Mouse (Mus musculus) lung, adult 18-20 months (tissue): Measurements from ENCODE around the gene Oxsr1.
"Not testable (repeated sequence)": the region's sequence is repeated elsewhere in the genome, so short reads cannot be mapped to it uniquely, and the experiment has no call there.

Experiments used
- DNase-seq, 2 experiments: peaks; one replicate each; pipeline ENCODE4 v3.0.0; 2022; ENCODE audit warnings: mixed read lengths in 2 of 2

Gene Oxsr1

DNA sequence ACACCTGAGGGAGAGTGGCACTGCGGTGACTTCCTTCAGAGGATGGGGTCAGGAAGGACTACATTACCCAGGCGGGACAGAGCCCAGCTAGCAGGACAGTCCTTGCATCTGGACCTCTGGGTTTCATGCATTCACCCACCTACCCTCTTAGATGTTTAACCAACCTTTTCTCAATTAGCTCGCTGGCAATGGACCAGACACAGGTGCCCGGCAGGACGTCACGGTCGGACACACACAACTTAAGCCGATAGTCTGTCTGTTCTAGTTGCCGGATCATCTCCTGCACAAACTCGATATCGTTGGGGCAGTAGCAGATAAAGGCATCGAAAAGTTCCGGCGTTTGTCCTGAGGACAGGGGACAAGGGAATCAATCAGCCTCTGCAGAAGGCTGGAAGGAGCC is 15.6 kb upstream of the Oxsr1 start:
- no peak for DNase-seq

DNA sequence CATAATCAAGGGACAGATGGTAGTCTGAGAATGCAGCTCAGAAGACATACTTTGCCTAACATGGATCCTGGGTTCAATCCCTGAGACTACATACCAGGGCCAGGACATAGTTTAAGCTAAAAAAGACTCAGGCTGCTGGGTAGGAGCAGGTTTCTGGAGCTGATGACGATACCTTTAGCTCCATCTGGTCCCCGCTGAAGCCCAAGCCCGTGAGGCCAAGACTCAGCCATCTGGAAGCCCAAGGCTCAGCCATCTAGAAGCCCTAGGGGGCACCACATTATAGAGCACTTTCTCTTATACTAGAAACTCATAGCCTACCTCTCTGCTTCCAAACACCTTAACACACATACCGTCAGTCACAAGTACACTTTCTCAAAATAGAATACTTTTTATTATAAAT is 13.3 kb upstream of the Oxsr1 start:
- no peak for DNase-seq

DNA sequence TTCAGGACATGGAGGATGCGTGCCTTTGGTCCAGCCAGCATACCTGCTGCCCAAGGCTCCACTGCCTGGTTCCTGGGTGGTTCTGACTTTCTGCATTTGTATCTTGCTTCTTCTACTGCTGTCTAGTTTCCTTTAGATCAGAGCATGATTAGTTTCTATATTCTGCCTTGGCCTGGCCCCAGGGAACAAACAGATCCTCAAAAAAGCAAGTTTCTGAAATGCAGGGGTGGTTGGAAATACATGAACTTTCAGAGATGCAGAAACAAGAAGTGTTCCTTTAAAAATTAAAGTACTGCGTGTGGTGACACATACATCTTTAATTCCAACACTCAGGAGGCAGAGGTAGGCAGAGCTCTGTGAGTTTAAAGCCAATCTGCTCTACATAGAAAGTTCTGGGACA is 12.6 kb upstream of the Oxsr1 start:
- no peak for DNase-seq

DNA sequence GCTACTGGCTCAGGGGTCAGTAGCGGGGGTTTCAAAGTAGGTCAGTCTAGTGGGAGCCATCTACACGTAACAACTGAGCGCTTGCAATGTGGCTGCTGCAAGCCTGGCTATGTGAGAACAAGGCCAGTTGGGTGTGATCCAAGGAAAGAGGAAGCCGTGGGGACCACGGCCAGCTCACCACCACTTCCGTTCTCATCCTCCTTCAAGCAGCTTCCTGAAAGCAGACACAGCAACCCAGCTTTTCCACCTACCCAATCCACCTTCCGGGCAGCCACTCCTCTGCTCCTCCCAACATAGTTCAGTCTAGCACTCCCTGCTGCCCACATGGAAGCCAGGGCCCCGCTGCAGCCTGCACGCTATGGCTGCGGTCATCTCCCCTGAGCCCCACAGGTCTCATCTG is 12.1 kb upstream of the Oxsr1 start:
- DNase-seq: peak; percentile 76 to 80

DNA sequence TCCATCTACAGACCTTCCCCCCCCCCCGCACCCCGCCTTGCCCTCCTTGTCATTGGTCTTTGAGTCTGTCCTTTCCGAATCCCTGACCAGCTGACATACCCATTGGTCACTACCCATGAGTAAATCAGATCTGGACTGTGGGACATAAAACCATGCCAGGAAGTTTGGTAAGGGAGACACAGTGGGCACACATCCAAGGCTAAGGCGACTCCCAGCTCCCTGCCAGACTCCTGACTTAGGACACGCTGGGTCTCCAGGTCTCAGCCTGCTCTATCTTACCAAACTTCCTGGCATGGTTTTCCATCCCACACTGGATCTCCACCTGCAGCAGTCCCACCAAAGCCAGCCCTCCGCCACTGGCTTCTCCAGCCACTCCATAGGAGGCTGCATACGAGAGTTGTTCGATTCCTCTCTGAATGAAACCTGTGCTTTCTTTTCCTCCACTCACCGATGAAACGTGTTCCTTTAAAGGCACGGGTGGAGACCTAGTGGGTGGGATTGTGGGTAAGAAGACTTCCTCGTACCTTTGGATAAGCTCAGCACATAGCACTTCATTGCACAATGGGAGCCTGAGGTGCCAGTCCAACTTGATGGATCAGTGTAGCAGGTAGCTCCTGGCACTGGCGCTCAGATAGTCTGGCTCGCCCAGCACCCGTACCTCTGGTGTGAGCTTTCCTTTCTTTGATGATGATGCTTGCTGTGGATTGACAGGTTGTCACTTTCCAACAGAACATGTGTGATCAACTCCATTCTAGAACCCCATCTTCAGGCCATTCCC is 8.1 kb upstream of the Oxsr1 start:
- peak; percentile 72 to 78 for DNase-seq

DNA sequence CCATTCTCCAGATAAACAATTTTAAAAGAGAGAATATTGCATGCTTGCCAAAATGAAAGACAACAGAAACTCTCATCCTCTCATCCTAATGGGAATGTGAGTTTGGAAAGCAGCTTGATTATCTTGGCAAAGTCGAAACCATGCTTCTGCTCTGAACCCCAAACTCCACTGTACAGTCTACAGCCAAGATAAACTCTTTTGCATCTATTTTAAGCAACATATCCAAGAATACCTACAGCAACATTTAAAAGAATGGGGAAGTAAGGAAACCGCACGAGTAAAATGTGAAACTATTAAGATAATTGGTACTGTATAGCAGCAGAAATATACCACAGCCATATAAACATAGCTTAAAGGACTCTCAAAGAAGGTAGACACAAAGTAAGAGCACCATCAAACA is 6.3 kb upstream of the Oxsr1 start:
- no peak for DNase-seq

DNA sequence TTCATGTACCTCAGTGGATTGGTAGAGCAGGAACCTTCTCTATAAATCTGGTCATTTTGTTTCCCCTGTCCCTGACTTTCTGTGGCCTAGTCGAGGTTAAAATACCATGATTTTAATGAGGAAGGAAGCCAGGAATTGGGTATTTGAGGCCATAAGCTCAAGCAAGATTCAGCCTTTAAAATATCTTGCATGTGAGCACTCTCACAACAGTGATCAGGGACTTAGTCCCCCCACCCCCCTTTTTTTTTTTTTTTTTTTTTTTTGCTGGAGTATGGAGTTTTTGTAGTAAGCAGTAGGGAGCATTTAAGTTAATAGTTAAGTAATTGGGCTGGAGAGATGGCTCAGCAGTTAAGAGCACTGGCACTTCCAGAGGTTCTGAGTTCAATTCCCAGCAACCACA is 1.9 kb upstream of the Oxsr1 start:
- no peak for DNase-seq

DNA sequence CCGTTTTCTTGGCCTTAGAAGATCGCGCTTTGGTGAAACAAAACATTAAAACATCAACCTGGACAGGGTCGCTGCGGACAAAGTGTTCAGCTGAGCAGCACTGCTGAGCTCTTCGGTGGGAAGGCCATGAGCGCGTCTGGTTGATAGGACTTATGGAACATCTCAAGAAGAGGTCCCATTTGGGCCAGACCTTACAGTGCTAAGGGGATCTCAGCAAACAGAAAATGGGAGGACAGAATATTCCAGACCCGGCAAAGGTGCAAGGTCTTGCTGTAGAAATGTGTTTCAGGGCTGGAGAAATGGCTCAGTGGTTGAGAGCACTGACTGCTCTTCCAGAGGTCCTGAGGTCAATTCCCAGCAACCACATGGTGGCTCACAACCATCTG is 1.0 kb upstream of the Oxsr1 start:
- peak in 1 of 2 experiments; percentile 28 for DNase-seq

DNA sequence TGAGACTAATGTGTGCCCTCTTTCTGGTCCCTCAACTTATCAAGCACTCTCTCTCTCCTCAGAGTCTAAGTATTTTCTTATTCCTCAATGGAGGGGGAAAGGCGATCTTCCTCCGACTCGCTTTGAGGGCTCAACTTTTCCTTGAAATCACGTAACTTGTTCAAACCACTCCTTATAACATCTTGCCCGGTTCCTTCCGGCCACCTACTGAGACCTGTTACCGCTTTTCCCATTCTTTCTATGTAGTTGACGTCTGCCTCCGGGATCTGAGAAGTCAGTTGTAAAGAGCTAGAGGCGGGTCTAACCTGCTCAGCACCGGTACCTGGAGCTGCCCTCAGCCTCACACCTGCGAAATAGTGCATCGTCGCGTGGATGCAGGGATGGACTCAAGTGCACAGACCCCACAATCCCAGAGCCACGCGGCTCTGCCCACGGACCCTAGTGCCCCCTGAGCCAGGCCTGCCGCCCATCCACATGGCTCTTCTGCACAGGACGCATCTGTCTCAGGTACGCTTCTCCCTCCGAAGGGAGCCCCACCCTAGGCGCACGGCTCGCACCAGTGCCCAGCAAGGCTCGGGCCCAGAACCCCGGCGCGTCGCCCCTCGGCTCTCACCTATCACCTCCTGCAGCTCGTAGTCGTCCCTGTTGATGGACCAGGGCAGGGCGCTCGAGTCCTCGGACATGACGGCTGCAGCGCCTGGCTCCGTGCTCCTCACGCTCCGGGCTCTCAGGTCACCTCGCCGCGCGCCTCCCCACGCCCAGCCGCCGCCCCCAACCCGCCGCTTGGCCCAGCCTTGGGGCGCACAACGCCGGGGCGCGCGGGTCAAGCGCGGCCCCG is 616 bp downstream of the Oxsr1 start:
- DNase-seq: no peak

DNA sequence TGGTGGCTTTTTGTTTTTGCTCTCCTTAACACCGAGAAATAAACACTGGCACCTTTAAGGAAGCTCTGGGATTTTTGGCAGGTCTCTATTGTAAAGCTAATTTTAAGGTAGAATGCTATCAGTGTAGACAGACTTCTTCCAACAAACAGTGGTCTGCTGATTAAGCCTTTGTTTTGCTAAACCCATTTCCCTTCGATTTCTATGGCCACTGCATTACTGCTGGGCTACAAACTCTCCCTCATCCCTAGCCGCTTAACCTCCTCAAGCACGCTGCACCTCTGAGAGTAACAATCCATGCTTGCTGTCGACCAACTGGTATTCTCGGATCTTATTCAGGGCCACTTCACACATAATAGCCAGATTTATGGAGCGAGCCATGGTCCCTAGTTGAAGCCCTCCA is 1.3 kb downstream of the Oxsr1 start:
- DNase-seq: no peak

DNA sequence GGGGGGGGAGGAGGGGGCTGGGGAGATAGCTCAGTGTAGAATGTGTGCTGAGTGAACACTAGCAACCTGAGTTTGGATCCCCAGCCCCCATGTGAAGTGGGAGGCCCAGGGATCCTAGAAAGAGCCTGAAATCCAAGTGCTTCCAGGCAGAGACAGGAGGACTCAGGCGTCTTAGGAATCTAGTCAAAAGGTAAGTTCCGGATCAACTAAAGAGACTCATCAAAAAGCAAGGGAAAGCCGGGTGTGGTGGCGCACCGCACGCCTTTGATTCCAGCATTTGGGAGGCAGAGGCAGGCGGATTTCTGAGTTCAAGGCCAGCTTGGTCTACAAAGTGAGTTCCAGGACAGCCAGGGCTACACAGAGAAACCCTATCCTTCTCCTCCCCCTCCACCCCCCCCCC is 1.8 kb downstream of the Oxsr1 start:
- DNase-seq: no peak

DNA sequence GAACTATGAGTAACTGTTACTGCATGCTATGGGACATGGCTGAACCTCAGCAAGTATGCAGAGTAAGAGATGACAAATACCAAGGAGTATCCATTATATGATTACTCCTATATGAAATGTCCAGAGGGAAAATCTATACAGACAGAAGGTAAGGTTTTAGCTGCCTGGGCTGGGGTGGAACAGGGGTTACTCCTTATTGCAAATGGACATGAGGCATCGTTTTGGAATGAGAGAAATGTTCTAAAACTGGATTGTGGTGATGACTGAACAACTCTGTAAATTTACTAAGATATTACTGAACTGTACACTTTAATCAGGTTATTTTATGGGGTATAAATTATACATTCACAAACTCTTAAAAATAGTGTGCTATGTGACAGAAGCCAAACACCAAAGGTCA is 3.3 kb downstream of the Oxsr1 start:
- DNase-seq: no peak

DNA sequence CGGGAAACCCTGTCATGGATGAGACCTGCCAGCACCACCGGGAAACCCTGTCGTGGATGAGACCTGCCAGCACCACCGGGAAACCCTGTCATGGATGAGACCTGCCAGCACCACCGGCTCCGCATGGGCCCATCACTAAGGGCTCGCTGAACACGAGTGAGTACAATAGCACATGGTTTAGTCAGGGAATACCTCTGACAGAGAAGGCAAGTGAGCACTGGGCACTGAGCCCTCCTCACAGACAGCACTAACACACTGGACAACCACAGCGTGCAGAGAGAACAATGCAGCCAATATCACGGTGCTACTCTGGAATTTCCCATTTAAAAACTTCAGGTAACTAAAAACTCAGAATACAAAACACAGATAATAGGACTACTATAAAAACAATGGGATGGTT is 9.1 kb downstream of the Oxsr1 start:
- DNase-seq: no peak

DNA sequence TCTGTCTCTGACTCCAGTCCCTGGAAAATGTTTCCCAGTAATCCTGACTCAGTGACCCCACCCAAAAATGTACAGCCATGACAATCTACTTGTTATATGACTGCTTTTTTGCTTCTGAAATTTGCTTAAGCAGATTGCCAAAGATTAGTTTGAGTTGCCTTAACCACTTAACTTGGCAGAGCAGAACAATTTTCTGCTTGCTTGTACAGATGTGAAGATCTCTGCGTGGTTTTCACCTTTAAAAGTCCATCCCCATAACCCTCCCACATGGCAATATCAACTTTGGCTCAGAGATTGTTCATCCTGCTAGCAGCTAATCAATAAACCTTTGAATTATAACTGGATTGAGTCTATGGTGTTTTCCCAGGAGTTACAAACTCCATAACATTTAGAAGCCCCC is 13.2 kb downstream of the Oxsr1 start:
- no peak for DNase-seq

DNA sequence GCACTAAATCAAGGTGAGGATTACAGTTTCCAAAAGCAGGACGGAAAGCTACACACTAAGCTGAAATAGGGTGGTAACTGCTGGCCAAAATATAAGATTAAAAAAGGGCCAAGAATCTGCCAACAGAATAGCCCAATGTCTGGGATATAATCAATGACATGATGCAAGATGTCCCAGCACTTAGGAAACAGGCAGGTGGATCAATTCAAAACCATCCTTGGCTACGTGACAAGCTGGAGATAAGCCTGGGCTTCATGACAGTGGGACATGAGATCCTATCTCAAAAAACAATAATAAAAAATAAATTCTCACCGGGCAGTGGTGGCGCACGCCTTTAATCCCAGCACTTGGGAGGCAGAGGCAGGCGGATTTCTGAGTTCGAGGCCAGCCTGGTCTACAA is 16.4 kb downstream of the Oxsr1 start:
- no peak for DNase-seq

DNA sequence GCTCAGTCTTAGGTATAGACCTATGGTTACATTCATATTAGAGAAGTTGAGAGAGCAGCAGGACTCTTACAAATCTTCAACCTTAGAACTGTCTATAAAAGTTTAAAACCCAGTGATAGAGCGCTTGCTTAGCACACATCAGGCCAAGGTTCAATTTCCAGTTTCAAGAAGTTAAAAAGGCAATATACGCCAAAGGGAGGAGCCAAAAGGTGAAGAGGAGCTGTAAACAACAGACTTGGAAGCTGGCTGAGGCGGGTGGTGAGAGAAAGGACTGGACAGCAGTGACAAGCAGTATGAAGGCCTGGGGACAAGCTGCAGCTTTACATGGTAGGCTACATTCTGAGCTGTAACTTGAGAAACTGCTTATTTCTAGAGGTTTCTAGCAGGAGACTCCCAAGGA is 23.7 kb downstream of the Oxsr1 start:
- no peak for DNase-seq

DNA sequence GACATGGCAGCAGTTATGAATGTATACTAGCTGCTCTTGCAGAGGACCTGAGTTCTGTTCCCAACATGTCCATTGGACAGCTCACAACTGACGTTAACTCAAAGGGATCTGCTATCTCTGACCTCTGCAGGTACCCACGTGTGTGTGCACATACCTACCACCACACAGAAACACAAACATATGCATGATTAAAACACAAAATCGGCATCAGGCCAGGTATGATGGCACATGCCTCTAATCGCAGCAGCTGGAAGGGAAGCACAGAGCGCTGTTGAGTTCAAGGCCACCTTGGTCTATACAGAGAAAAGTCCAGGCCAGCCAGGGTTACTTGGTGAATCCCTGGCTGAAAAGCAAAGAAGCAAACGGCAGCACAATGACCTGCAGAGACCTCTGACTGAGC is 24.5 kb downstream of the Oxsr1 start:
- no peak for DNase-seq

DNA sequence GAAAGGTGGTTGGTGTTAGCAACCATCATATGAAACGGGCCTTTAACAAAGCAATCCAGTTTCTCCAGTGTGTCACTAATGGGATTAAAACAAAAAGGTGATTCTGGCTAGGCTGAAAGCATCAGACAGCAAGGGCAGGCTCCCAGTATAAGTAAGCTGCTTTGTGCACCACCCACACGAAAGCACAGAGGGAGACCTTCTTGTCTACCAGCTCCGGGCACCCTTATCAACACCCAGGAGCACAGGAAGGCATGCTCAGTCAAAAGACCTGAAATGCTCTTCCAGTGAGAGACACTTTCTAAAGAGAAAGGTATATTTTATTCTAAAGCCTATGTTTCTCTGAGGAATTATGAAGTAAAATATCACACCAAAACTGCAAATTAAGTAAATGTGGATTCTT is 31.4 kb downstream of the Oxsr1 start:
- DNase-seq: no peak

DNA sequence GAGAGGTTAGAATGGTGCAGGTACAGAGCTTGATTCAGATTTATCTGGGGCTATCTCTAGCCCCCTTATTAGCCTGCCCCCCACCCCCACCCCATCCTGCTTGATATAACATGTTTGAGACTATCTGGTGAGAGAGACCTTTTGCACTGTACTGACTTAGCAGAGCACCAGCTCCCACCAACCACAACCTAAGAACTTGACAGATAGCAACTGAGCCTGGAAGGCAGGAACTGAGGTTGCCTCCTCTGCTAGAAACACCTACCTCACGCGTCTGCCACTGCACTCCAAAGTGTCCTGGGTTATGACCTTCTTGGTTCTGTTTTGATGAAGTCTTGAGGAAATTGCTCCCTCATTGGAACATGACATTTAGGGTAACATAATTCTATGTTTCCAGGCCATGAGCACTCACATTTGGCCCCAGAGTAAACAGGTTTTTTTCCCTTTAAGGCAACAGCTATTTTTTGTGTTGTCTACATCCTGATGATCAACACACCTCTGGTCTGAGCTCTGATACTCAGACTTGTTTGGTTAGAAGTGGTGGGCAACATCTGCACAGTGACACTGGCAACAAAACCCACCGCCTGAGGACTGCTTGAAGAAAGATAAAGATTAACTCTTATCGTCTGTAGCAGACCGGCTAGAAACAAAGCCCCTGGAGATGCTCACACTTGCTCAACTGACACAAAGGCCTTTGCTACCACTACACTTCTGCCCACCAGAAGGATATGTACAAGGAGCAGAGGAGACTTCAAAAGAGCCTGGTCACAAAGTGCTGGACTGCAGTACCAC is 41.1 kb downstream of the Oxsr1 start:
- no peak for DNase-seq

DNA sequence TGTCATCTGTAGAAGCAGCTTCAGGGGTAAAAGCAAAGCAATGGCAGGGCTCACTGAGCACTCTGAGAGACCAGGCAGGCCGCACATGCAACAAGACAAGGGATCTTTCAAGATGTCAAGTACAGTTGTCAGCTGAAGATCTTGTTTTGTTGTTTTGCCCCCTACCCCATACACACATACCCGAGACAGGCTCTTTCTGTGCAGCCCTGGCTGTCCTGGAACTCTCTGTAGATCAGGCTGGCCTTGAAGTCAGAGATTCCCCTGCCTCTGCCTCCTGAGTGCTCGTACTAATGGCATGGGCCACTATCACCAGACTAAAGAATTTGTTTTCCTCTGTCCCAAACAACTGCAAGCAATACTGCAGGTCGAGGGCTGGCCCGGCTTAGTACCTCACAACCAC is 44.2 kb downstream of the Oxsr1 start:
- DNase-seq: no peak

DNA sequence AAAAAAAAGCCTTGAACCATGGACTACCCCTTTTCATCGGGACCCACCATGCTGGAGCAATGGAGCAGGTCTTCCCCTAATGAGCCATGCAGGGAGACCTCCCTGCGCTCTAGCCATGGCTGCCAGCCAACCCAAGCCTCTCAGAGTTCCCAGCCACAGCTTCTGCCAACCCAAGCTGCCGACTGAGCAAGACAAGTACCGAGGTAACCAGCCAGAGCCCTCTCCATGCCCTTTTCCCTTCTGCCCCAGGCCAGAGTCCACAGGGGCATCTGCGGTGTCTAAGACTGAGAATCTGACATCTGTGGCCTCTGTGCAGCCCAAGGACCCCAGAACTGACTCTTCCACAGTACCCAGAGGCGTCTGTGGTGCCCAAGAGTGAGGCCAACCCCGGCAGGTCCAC is 45.9 kb downstream of the Oxsr1 start:
- DNase-seq: no peak

DNA sequence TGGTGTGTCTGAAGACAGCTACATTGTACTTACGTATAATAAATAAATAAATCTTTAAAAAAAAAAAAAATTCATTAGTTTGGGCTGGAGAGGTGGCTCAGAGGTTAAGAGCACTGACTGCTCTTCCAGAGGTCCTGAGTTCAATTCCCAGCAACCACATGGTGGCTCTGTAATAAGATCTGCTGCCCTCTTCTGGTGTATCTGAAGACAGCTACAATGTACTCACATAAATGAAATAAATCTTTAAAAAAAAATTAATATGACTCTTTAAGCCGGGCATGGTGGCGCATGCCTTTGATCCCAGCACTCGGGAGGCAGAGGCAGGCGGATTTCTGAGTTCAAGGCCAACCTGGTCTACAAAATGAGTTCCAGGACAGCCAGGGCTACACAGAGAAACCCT is 47.4 kb downstream of the Oxsr1 start:
- DNase-seq: not testable (repeated sequence)

DNA sequence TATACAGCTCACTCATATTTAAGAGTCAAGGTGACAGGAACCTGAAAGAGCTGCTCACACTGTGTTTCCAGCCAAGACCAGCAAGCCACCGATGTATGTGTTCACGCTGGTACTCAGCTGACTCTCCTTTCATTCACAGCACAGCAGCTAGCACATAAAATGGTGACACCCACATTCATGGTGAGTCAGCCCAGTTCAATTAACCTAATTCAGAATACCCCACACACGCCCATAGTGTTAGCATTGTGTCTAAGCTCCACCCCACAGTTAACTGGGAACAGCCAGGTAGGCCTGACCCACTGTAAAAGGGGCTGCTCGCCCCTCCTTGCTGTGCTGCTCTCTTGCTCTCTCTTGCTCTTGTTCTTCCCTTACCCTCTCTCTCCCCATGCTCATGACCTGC is 50.7 kb downstream of the Oxsr1 start:
- DNase-seq: no peak
